Mouse (Mus musculus): ENCODE results near the gene Kcnc3.

GRCm38 (mm10) chr7:44602443-44602842, 12.0 kb downstream of the Kcnc3 start:
- TF ChIP-seq CTCF (IDR thresholded peaks at IDR 0.05; ENCODE audit: low read depth, low read length) (no peak), POLR2A (IDR thresholded peaks at IDR 0.05; ENCODE audit: extremely low read depth, insufficient read depth, low read length) (no peak)
